Mouse (Mus musculus): ENCODE measurements around the gene Dock10. TPM values are rescaled to one million over a fixed set of nuclear protein-coding genes. Genes with fewer than 3 reads are reported as not detected.

The Dock10 gene
- polyA plus RNA-seq, 1 experiment from 2014 or later: 5.5 TPM

- H3K4me2 ChIP-seq (ENCODE audit: low read depth, low read length): no peak overlapping the region
- no peak overlapping the region for H3K27ac ChIP-seq (replicated peaks; ENCODE audit: low read depth, low read length)
- H3K4me3 ChIP-seq (ENCODE audit: low read depth, low read length): no peak overlapping the region
- ATAC-seq (replicated peaks; ENCODE audit: insufficient number of reproducible peaks, low FRiP score, low TSS enrichment, low read depth): no peak
- H3K9me3 ChIP-seq (replicated peaks; ENCODE audit: control insufficient read depth, low read length): no peaks in the 10 kb centered on the region
- no peak overlapping the region for H3K9ac ChIP-seq (replicated peaks; ENCODE audit: low read length)
- no peak for DNase-seq (ENCODE audit: low spot score)
- 90% methylated on average over 2 of the region's 2 CpGs for WGBS
- no peaks in the 10 kb centered on the region for H3K4me1 ChIP-seq (ENCODE audit: control insufficient read depth, insufficient read depth, low read length)
- H3K27me3 ChIP-seq (ENCODE audit: control insufficient read depth, insufficient read depth, low read length): no peaks in the 10 kb centered on the region
- no peaks in the 10 kb centered on the region for H3K36me3 ChIP-seq (replicated peaks; ENCODE audit: control insufficient read depth, insufficient read depth, low read depth, low read length)
Measured at GRCm38 (mm10) chr1:80652083-80652482, 106.2 kb downstream of the Dock10 start.

GRCm38 (mm10) chr1:80646602-80647001, 111.7 kb downstream of the Dock10 start:
- no peak for ATAC-seq (replicated peaks; ENCODE audit: insufficient number of reproducible peaks, low FRiP score, low TSS enrichment, low read depth)
- Histone ChIP-seq H3K36me3 (replicated peaks; ENCODE audit: control insufficient read depth, insufficient read depth, low read depth, low read length) (no peaks in the 10 kb centered on the region), H3K27ac (replicated peaks; ENCODE audit: low read depth, low read length) (no peak overlapping the region), H3K4me3 (ENCODE audit: low read depth, low read length) (no peak overlapping the region), H3K4me2 (ENCODE audit: low read depth, low read length) (no peak overlapping the region), H3K9me3 (replicated peaks; ENCODE audit: control insufficient read depth, low read length) (no peaks in the 10 kb centered on the region), H3K4me1 (ENCODE audit: control insufficient read depth, insufficient read depth, low read length) (no peaks in the 10 kb centered on the region), H3K9ac (replicated peaks; ENCODE audit: low read length) (no peak overlapping the region), H3K27me3 (ENCODE audit: control insufficient read depth, insufficient read depth, low read length) (no peaks in the 10 kb centered on the region)
- DNase-seq (ENCODE audit: low spot score): no peak
- WGBS: 83% methylated on average over 3 of the region's 3 CpGs

GRCm38 (mm10) chr1:80643866-80644451, 114.4 kb downstream of the Dock10 start:
- Histone ChIP-seq H3K9ac (replicated peaks; ENCODE audit: low read length) (no peak overlapping the region), H3K36me3 (replicated peaks; ENCODE audit: control insufficient read depth, insufficient read depth, low read depth, low read length) (no peaks in the 10 kb centered on the region), H3K4me2 (ENCODE audit: low read depth, low read length) (no peak overlapping the region), H3K27ac (replicated peaks; ENCODE audit: low read depth, low read length) (no peak overlapping the region), H3K27me3 (ENCODE audit: control insufficient read depth, insufficient read depth, low read length) (no peaks in the 10 kb centered on the region), H3K4me3 (ENCODE audit: low read depth, low read length) (no peak overlapping the region), H3K9me3 (replicated peaks; ENCODE audit: control insufficient read depth, low read length) (no peaks in the 10 kb centered on the region), H3K4me1 (ENCODE audit: control insufficient read depth, insufficient read depth, low read length) (no peaks in the 10 kb centered on the region)
- DNase-seq (ENCODE audit: low spot score) (no peak), ATAC-seq (replicated peaks; ENCODE audit: insufficient number of reproducible peaks, low FRiP score, low TSS enrichment, low read depth) (no peak)
- WGBS: 88% methylated on average over 4 of the region's 4 CpGs

- H3K36me3 ChIP-seq (replicated peaks; ENCODE audit: control insufficient read depth, insufficient read depth, low read depth, low read length): no peaks in the 10 kb centered on the region
- DNase-seq (ENCODE audit: low spot score) (no peak), ATAC-seq (replicated peaks; ENCODE audit: insufficient number of reproducible peaks, low FRiP score, low TSS enrichment, low read depth) (no peak)
- no peak overlapping the region for H3K27ac ChIP-seq (replicated peaks; ENCODE audit: low read depth, low read length)
- no peak overlapping the region for H3K4me3 ChIP-seq (ENCODE audit: low read depth, low read length)
- H3K9ac ChIP-seq (replicated peaks; ENCODE audit: low read length): no peak overlapping the region
- no peaks in the 10 kb centered on the region for H3K27me3 ChIP-seq (ENCODE audit: control insufficient read depth, insufficient read depth, low read length)
- no peaks in the 10 kb centered on the region for H3K9me3 ChIP-seq (replicated peaks; ENCODE audit: control insufficient read depth, low read length)
- 91% methylated on average over 3 of the region's 3 CpGs for WGBS
- no peak overlapping the region for H3K4me2 ChIP-seq (ENCODE audit: low read depth, low read length)
- H3K4me1 ChIP-seq (ENCODE audit: control insufficient read depth, insufficient read depth, low read length): no peaks in the 10 kb centered on the region
Measured at GRCm38 (mm10) chr1:80641832-80642231, 116.5 kb downstream of the Dock10 start.

GRCm38 (mm10) chr1:80641288-80641687, 117.0 kb downstream of the Dock10 start:
- Histone ChIP-seq H3K36me3 (replicated peaks; ENCODE audit: control insufficient read depth, insufficient read depth, low read depth, low read length) (no peaks in the 10 kb centered on the region), H3K4me2 (ENCODE audit: low read depth, low read length) (no peak overlapping the region), H3K27me3 (ENCODE audit: control insufficient read depth, insufficient read depth, low read length) (no peaks in the 10 kb centered on the region), H3K4me3 (ENCODE audit: low read depth, low read length) (no peak overlapping the region), H3K27ac (replicated peaks; ENCODE audit: low read depth, low read length) (no peak overlapping the region), H3K9me3 (replicated peaks; ENCODE audit: control insufficient read depth, low read length) (no peaks in the 10 kb centered on the region), H3K4me1 (ENCODE audit: control insufficient read depth, insufficient read depth, low read length) (no peaks in the 10 kb centered on the region), H3K9ac (replicated peaks; ENCODE audit: low read length) (no peak overlapping the region)
- ATAC-seq (replicated peaks; ENCODE audit: insufficient number of reproducible peaks, low FRiP score, low TSS enrichment, low read depth): no peak
- DNase-seq (ENCODE audit: low spot score): no peak
- 83% methylated on average over 1 of the region's 1 CpGs for WGBS

GRCm38 (mm10) chr1:80639553-80639952, 118.8 kb downstream of the Dock10 start:
- Histone ChIP-seq H3K36me3 (replicated peaks; ENCODE audit: control insufficient read depth, insufficient read depth, low read depth, low read length) (no peaks in the 10 kb centered on the region), H3K9ac (replicated peaks; ENCODE audit: low read length) (no peak overlapping the region), H3K27me3 (ENCODE audit: control insufficient read depth, insufficient read depth, low read length) (no peaks in the 10 kb centered on the region), H3K4me3 (ENCODE audit: low read depth, low read length) (no peak overlapping the region), H3K4me2 (ENCODE audit: low read depth, low read length) (no peak overlapping the region), H3K27ac (replicated peaks; ENCODE audit: low read depth, low read length) (no peak overlapping the region), H3K9me3 (replicated peaks; ENCODE audit: control insufficient read depth, low read length) (no peaks in the 10 kb centered on the region), H3K4me1 (ENCODE audit: control insufficient read depth, insufficient read depth, low read length) (no peaks in the 10 kb centered on the region)
- ATAC-seq (replicated peaks; ENCODE audit: insufficient number of reproducible peaks, low FRiP score, low TSS enrichment, low read depth) (no peak), DNase-seq (ENCODE audit: low spot score) (no peak)
- WGBS: 86% methylated on average over 1 of the region's 1 CpGs

- 56% methylated on average over 4 of the region's 4 CpGs for WGBS
Measured at GRCm38 (mm10) chr1:80637214-80637705, 121.1 kb downstream of the Dock10 start.

GRCm38 (mm10) chr1:80635825-80636224, 122.5 kb downstream of the Dock10 start:
- Histone ChIP-seq H3K4me1 (ENCODE audit: control insufficient read depth, insufficient read depth, low read length) (no peaks in the 10 kb centered on the region), H3K4me2 (ENCODE audit: low read depth, low read length) (no peak overlapping the region), H3K36me3 (replicated peaks; ENCODE audit: control insufficient read depth, insufficient read depth, low read depth, low read length) (no peaks in the 10 kb centered on the region), H3K9ac (replicated peaks; ENCODE audit: low read length) (no peak overlapping the region), H3K4me3 (ENCODE audit: low read depth, low read length) (no peak overlapping the region), H3K9me3 (replicated peaks; ENCODE audit: control insufficient read depth, low read length) (no peaks in the 10 kb centered on the region), H3K27me3 (ENCODE audit: control insufficient read depth, insufficient read depth, low read length) (no peaks in the 10 kb centered on the region), H3K27ac (replicated peaks; ENCODE audit: low read depth, low read length) (no peak overlapping the region)
- WGBS: 97% methylated on average over 4 of the region's 4 CpGs
- ATAC-seq (replicated peaks; ENCODE audit: insufficient number of reproducible peaks, low FRiP score, low TSS enrichment, low read depth) (no peak), DNase-seq (ENCODE audit: low spot score) (no peak)

More at GRCm38 (mm10) chr1:80637214-80637705, 121.1 kb downstream of the Dock10 start:
- DNase-seq (ENCODE audit: low spot score) (no peak), ATAC-seq (replicated peaks; ENCODE audit: insufficient number of reproducible peaks, low FRiP score, low TSS enrichment, low read depth) (no peak)
- Histone ChIP-seq H3K36me3 (replicated peaks; ENCODE audit: control insufficient read depth, insufficient read depth, low read depth, low read length) (no peaks in the 10 kb centered on the region), H3K4me2 (ENCODE audit: low read depth, low read length) (no peak overlapping the region), H3K27me3 (ENCODE audit: control insufficient read depth, insufficient read depth, low read length) (no peaks in the 10 kb centered on the region), H3K4me1 (ENCODE audit: control insufficient read depth, insufficient read depth, low read length) (no peaks in the 10 kb centered on the region), H3K4me3 (ENCODE audit: low read depth, low read length) (no peak overlapping the region), H3K27ac (replicated peaks; ENCODE audit: low read depth, low read length) (no peak overlapping the region), H3K9ac (replicated peaks; ENCODE audit: low read length) (no peak overlapping the region), H3K9me3 (replicated peaks; ENCODE audit: control insufficient read depth, low read length) (no peaks in the 10 kb centered on the region)
